ENCODE assay signal across 13 mouse cellular contexts in the genomic region with DNA sequence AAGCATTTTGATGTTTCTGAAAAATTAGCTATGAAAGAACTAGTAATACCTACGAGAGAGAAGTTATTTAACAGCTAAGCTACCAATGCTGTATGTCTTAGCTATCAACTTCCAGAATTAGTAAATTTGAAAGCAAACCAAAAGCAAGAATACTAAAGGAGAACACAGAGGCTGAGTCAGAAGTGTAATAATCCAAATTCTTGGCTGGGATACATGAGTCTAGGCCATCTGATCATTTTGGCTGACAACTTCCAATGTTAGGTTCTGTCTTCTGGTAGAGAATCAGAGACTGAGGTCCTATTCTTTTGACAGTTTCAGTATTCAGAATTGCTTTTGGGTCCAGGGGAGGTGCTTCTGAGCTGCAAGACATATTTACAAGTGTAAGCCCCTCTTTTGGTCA.
A peak's percentile ranks its signal among the peaks of the same experiment; 100 is the strongest.
DNase-seq lines count a peak whose midpoint lies in the region.
"Had no signal": no experiment of that assay in that cellular context is flagged by ENCODE, and none has a peak within 500 bp of the region (broad histone marks: within the 10 kb centered on the region; RNA-seq: fewer than 3 reads in every experiment).

No protein-coding gene starts in this region.

- peak; percentile 72 for DNase-seq in cerebellum, adult 9-10 months
- DNase-seq in cerebellum, adult 8-10 months: no peak
- DNase-seq in layer of hippocampus, adult 9-10 months (ENCODE audit: low spot score): peak; percentile 36
- DNase-seq in layer of hippocampus, postnatal 10 days (ENCODE audit: low spot score in 2 of 2): no peak
- peak; percentile 3 for DNase-seq in 3T3-L1 (ENCODE audit: low read depth, low spot score)
- DNase-seq in brain, adult 2 months (ENCODE audit: low read depth, low spot score): peak; percentile 86
- no peak for DNase-seq in thymus, postnatal 36 days
- DNase-seq: adrenal gland, adult 8-10 months; adrenal gland, postnatal 36 days; embryo, embryonic 11 days; gastrocnemius, postnatal 14 days; heart, adult 2 months; heart, postnatal 14 days had no signal

Comparison
In these comparisons a context has a peak if more than half of its experiments do, and no peak if none do; other contexts are left out.
1. DNase-seq: peak in cerebellum, adult 9-10 months (single experiment), layer of hippocampus, adult 9-10 months (single experiment), 3T3-L1 (single experiment) and brain, adult 2 months (single experiment); none in cerebellum, adult 8-10 months (single experiment), layer of hippocampus, postnatal 10 days (0 of 2) and thymus, postnatal 36 days (0 of 2).